Mouse (Mus musculus): ENCODE measurements around the gene Sprr2k.
"Not testable (repeated sequence)": the region's sequence is repeated elsewhere in the genome, so short reads cannot be mapped to it uniquely, and the experiment has no call there.

- peak; percentile 61 for TF ChIP-seq CTCF (IDR thresholded peaks at IDR 0.05; ENCODE audit: low read depth)
- TF ChIP-seq EP300 (optimal IDR thresholded peaks at IDR 0.05), result not testable (repeated sequence)
Observed at GRCm38 (mm10) chr3:92481249-92481648, 48.9 kb downstream of the Sprr2k start.

Measured in stomach, postnatal 0 days (tissue).